Mouse (Mus musculus) testis, adult 2 months (tissue): ENCODE results near the gene March9.

Source experiments
- CTCF ChIP-seq: fragments of 200-500 bp; IDR thresholded peaks from 2 replicates; pipeline ENCODE4 v1.5.1; 2012; ENCODE audit warnings: low read depth, mild to moderate bottlenecking, inconsistent platforms, low read length, moderate library complexity; ENCODE audit not compliant: control insufficient read depth, insufficient read depth, insufficient replicate concordance
- POLR2A ChIP-seq: fragments of 200-500 bp; IDR thresholded peaks from 2 replicates; pipeline ENCODE4 v1.6.1; 2012; ENCODE audit warnings: low read depth, mild to moderate bottlenecking, inconsistent platforms, low read length, moderate library complexity; ENCODE audit not compliant: control insufficient read depth

GRCm38 (mm10) chr10:127059968-127060916, at the start of gene March9:
- TF ChIP-seq POLR2A (no peak), CTCF (no peak)
